Mouse (Mus musculus) erythroblast, embryonic 14.5 days (primary cell): ENCODE data around the gene Pid1.

ENCODE experiments used
- GATA1 ChIP-seq: IDR thresholded peaks from 2 replicates; pipeline ENCODE4 v1.6.1; 2012; ENCODE audit warnings: low read length, inconsistent platforms, mixed read lengths
- TAL1 ChIP-seq: IDR thresholded peaks from 3 replicates; pipeline ENCODE4 v1.6.1; 2012; ENCODE audit warnings: low read length, inconsistent platforms, mixed read lengths

DNA sequence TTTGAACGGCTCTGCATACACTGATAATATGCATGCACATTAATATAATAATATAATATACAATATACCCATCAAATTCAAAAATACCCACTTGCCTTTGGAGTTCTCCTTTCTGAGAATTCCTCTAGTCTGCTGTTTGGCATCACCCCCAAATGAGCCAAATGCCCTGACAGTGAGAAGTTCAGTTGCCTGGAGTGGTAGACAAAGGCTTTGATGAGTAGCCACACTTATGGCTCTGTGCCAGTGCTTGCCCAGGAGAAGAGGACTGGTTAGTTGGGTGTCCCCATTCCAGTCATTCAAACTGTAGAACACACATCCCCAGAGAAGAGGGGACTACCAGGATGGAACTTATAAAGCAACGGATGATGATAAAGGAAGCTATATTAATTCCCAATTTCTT is 106.3 kb downstream of the Pid1 start:
- TF ChIP-seq TAL1 (no peak), GATA1 (no peak)
